Mouse (Mus musculus) mouse trophoblast stem cell (cell line): Measurements from ENCODE around the gene Camsap2.

ENCODE experiments used
- in situ Hi-C, 2 experiments: fragments of 300-500 bp; cut with MseI, MboI; formaldehyde crosslinking; loops; 2 replicates in 1 of 2; 3 replicates in 1 of 2; pipeline ENCODE4 v1.15.1; 2025

Gene Camsap2

GRCm38 (mm10) chr1:136344281-136344680 is 1.6 kb downstream of the Camsap2 start:
- in situ Hi-C loops = no loop called here

- in situ Hi-C loops = no loop called here
Measured at GRCm38 (mm10) chr1:136343727-136344126, 2.2 kb downstream of the Camsap2 start.

GRCm38 (mm10) chr1:136340541-136340940 is 5.4 kb downstream of the Camsap2 start:
- in situ Hi-C loops = no loop called here

GRCm38 (mm10) chr1:136334743-136335142 is 11.2 kb downstream of the Camsap2 start:
- in situ Hi-C loops = no loop called here

GRCm38 (mm10) chr1:136333512-136333911 is 12.4 kb downstream of the Camsap2 start:
- in situ Hi-C loops = no loop called here

- in situ Hi-C loops = no loop called here
Measured at GRCm38 (mm10) chr1:136333071-136333470, 12.8 kb downstream of the Camsap2 start.

GRCm38 (mm10) chr1:136331836-136332235 is 14.1 kb downstream of the Camsap2 start:
- in situ Hi-C loops = no loop called here

- in situ Hi-C loops = no loop called here
Measured at GRCm38 (mm10) chr1:136329426-136329825, 16.5 kb downstream of the Camsap2 start.

- in situ Hi-C loops = no loop called here
Measured at GRCm38 (mm10) chr1:136328640-136329039, 17.3 kb downstream of the Camsap2 start.

- in situ Hi-C loops = no loop called here
Measured at GRCm38 (mm10) chr1:136327638-136328037, 18.3 kb downstream of the Camsap2 start.

- in situ Hi-C loops = no loop called here
Measured at GRCm38 (mm10) chr1:136325933-136326332, 20.0 kb downstream of the Camsap2 start.

GRCm38 (mm10) chr1:136322331-136322730 is 23.6 kb downstream of the Camsap2 start:
- in situ Hi-C loops = no loop called here

GRCm38 (mm10) chr1:136316317-136316716 is 29.6 kb downstream of the Camsap2 start:
- in situ Hi-C loops = no loop called here

- in situ Hi-C loops = no loop called here
Measured at GRCm38 (mm10) chr1:136309193-136309592, 36.7 kb downstream of the Camsap2 start.

GRCm38 (mm10) chr1:136306424-136306823 is 39.5 kb downstream of the Camsap2 start:
- in situ Hi-C loops = no loop called here

GRCm38 (mm10) chr1:136293961-136294360 is 51.9 kb downstream of the Camsap2 start:
- in situ Hi-C loops = no loop called here

- in situ Hi-C loops = no loop called here
Measured at GRCm38 (mm10) chr1:136289803-136290202, 56.1 kb downstream of the Camsap2 start.

- in situ Hi-C loops = no loop called here
Measured at GRCm38 (mm10) chr1:136277366-136277765, 68.5 kb downstream of the Camsap2 start.

- in situ Hi-C loops = no loop called here
Measured at GRCm38 (mm10) chr1:136268224-136268623, 77.7 kb downstream of the Camsap2 start.

GRCm38 (mm10) chr1:136266127-136266526 is 79.8 kb downstream of the Camsap2 start:
- in situ Hi-C loops = no loop called here

GRCm38 (mm10) chr1:136263355-136263754 is 82.5 kb downstream of the Camsap2 start:
- in situ Hi-C loops = no loop called here

- in situ Hi-C loops = no loop called here
Measured at GRCm38 (mm10) chr1:136260635-136261238, 85.2 kb downstream of the Camsap2 start, which contains the start of gene Gpr25. Gpr25 (minus strand) TSS chr1:136260873.

GRCm38 (mm10) chr1:136259893-136260634 is 85.8 kb downstream of the Camsap2 start:
- in situ Hi-C loops = no loop called here
